Mouse (Mus musculus) embryonic facial prominence, embryonic 11.5 days (tissue): Measurements from ENCODE around the gene 0610030E20Rik. TPM values are rescaled to one million over a fixed set of nuclear protein-coding genes. Genes with fewer than 3 reads are reported as not detected.

Experiments
- ATAC-seq: fragments of 200-750 bp; cut with Nextera tagmentation; replicated peaks from 2 replicates; pipeline ENCODE4 v1.8.0; 2017; ENCODE audit warnings: low read depth; ENCODE audit not compliant: insufficient number of reproducible peaks, low FRiP score, low TSS enrichment
- DNase-seq: peaks from one replicate; pipeline ENCODE4 v3.0.0-alpha.2; 2015; ENCODE audit warnings: low spot score
- H3K27ac ChIP-seq: fragments of 300-500 bp; sonication (generic); replicated peaks from 2 replicates; pipeline ENCODE4 v1.5.1; 2014; ENCODE audit warnings: mild to moderate bottlenecking, low read depth, low read length, control low read depth
- H3K27me3 ChIP-seq: fragments of 300-500 bp; sonication (generic); 2 replicates; pipeline ENCODE4 v1.6.1; 2014; ENCODE audit warnings: mild to moderate bottlenecking, low read length, moderate library complexity, mixed read lengths; ENCODE audit not compliant: control insufficient read depth, insufficient read depth
- H3K36me3 ChIP-seq: fragments of 300-500 bp; sonication (generic); replicated peaks from 2 replicates; pipeline ENCODE4 v1.6.1; 2014; ENCODE audit warnings: low read depth, mild to moderate bottlenecking, low read length, moderate library complexity, mixed read lengths; ENCODE audit not compliant: control insufficient read depth, insufficient read depth
- H3K4me1 ChIP-seq: fragments of 300-500 bp; sonication (generic); 2 replicates; pipeline ENCODE4 v1.6.1; 2014; ENCODE audit warnings: low read length, mixed read lengths; ENCODE audit not compliant: control insufficient read depth, insufficient read depth
- H3K4me2 ChIP-seq: fragments of 300-500 bp; sonication (generic); 2 replicates; pipeline ENCODE4 v1.6.1; 2014; ENCODE audit warnings: low read depth, mild to moderate bottlenecking, control low read depth, low read length, moderate library complexity
- H3K4me3 ChIP-seq: fragments of 300-500 bp; sonication (generic); 2 replicates; pipeline ENCODE4 v1.5.1; 2014; ENCODE audit warnings: low read depth, low read length, control low read depth
- H3K9ac ChIP-seq: fragments of 300-500 bp; sonication (generic); replicated peaks from 2 replicates; pipeline ENCODE4 v1.6.1; 2014; ENCODE audit warnings: mild to moderate bottlenecking, control low read depth, low read length
- H3K9me3 ChIP-seq: fragments of 300-500 bp; sonication (generic); replicated peaks from 2 replicates; pipeline ENCODE4 v1.6.1; 2016; ENCODE audit warnings: mild to moderate bottlenecking, low read length, inconsistent platforms, mixed read lengths; ENCODE audit not compliant: control insufficient read depth
- WGBS: fragments of 180-500 bp; shearing (Covaris S2); extraction: QIAGEN DNeasy Blood & Tissue Kit; methylation state at CpG from one replicate; pipeline ENCODE4 v1.1.7; 2014; 5-methylcytosine and 5-hydroxymethylcytosine counted together
- polyA plus RNA-seq: library from polyadenylated mRNA; unstranded; fragments of >200 nt; fragmentation: Nextera tagmentation; extraction: Ambion mirVana; gene quantifications from 2 replicates; pipeline ENCODE4 v1.2.1, GENCODE M21; 2014

Gene 0610030E20Rik
- polyA plus RNA-seq, 1 experiment from 2014 or later: 16.4 TPM

DNA sequence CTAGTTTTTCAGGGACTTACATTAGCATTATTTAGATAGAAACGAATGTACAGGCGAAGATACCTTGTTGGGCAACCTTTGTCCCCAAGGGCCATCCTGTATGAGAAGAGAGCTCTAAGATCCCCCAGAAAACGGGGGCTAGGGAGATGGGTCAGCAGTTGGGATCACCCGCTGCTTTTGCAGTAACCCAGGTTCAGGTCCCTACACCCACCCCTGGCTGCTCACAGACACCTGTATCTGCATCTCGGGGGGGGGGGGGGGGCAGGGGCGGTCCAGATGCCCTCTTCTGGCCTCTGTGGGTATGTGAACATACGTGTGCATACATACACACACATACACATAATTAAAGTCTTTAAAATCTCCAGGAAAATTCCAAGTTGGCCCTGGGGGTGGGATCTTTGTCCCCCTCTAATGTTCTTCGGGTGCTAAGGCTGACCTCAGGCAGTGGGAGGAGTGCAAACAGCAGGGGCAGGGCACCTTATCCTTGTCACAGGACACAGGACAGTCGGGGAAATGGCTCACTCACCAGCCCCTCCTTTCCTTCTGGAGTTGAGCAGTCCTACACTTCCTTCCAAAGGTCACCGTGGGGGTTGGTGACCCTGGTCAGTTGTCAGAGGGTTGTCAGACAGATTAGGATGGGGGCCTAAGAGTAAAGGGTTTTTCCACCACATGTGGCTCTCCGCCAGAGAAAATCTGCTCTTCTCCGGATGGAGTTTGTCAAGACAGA, 43.8 kb downstream of the 0610030E20Rik start:
- H3K4me3 ChIP-seq: peak overlapping the region; percentile 51; the same call in 1 of the 2 replicates
- 15% methylated on average over 11 of the region's 12 CpGs for WGBS
- DNase-seq (peak; percentile 18), ATAC-seq (peak; percentile 42; the same call in 1 of the 2 replicates)
- no peaks in the 10 kb centered on the region for H3K9me3 ChIP-seq
- no peak overlapping the region for H3K27ac ChIP-seq
- no peaks in the 10 kb centered on the region for H3K36me3 ChIP-seq
- H3K9ac ChIP-seq: peak overlapping the region; percentile 72
- H3K27me3 ChIP-seq: no peaks in the 10 kb centered on the region
- H3K4me1 ChIP-seq: no peaks in the 10 kb centered on the region
- peak overlapping the region; percentile 75; the same call in 1 of the 2 replicates for H3K4me2 ChIP-seq

- Histone ChIP-seq H3K9me3 (no peaks in the 10 kb centered on the region), H3K9ac (no peak overlapping the region), H3K4me1 (no peaks in the 10 kb centered on the region), H3K27me3 (no peaks in the 10 kb centered on the region), H3K27ac (no peak overlapping the region), H3K36me3 (no peaks in the 10 kb centered on the region), H3K4me3 (no peak overlapping the region), H3K4me2 (no peak overlapping the region)
- ATAC-seq: no peak
- DNase-seq: no peak
- 79% methylated on average over 5 of the region's 5 CpGs for WGBS
Measured at GRCm38 (mm10) chr6:72392341-72392740, 45.2 kb downstream of the 0610030E20Rik start.

GRCm38 (mm10) chr6:72396837-72397251, 49.7 kb downstream of the 0610030E20Rik start:
- H3K4me1 ChIP-seq: no peaks in the 10 kb centered on the region
- no peak overlapping the region for H3K4me3 ChIP-seq
- no peak overlapping the region for H3K9ac ChIP-seq
- no peaks in the 10 kb centered on the region for H3K9me3 ChIP-seq
- no peak overlapping the region for H3K4me2 ChIP-seq
- ATAC-seq (no peak), DNase-seq (no peak)
- 79% methylated on average over 10 of the region's 10 CpGs for WGBS
- no peak overlapping the region for H3K27ac ChIP-seq
- H3K36me3 ChIP-seq: no peaks in the 10 kb centered on the region
- no peaks in the 10 kb centered on the region for H3K27me3 ChIP-seq

- Histone ChIP-seq H3K36me3 (no peaks in the 10 kb centered on the region), H3K27me3 (no peaks in the 10 kb centered on the region), H3K4me1 (no peaks in the 10 kb centered on the region), H3K9ac (no peak overlapping the region), H3K27ac (no peak overlapping the region), H3K4me3 (no peak overlapping the region), H3K9me3 (no peaks in the 10 kb centered on the region), H3K4me2 (no peak overlapping the region)
- ATAC-seq (no peak), DNase-seq (no peak)
- WGBS: 40% methylated on average over 2 of the region's 2 CpGs
Measured at GRCm38 (mm10) chr6:72399967-72400366, 52.9 kb downstream of the 0610030E20Rik start.

GRCm38 (mm10) chr6:72401875-72402274, 54.8 kb downstream of the 0610030E20Rik start:
- Histone ChIP-seq H3K9me3 (no peaks in the 10 kb centered on the region), H3K4me2 (no peak overlapping the region), H3K9ac (no peak overlapping the region), H3K4me1 (no peaks in the 10 kb centered on the region), H3K27ac (no peak overlapping the region), H3K4me3 (no peak overlapping the region), H3K27me3 (no peaks in the 10 kb centered on the region), H3K36me3 (no peaks in the 10 kb centered on the region)
- peak; percentile 79 for DNase-seq
- ATAC-seq: no peak
- 20% methylated on average over 7 of the region's 7 CpGs for WGBS

Other genes starting within 250 kb of the 0610030E20Rik start
- 28.8 and 32.1 TPM in 2 replicates for gene St3gal5, start 249.7 kb upstream of the 0610030E20Rik start, polyA plus RNA-seq
- 10.2 and 11.3 TPM in 2 replicates for gene Atoh8, start 111.7 kb upstream of the 0610030E20Rik start, polyA plus RNA-seq
- gene Sftpb, start 42.7 kb upstream of the 0610030E20Rik start, polyA plus RNA-seq: not detected in 2 replicates
- gene Usp39, start 2.1 kb upstream of the 0610030E20Rik start, polyA plus RNA-seq: 107 and 111 TPM in 2 replicates
- gene Tmem150a, start 8.1 kb downstream of the 0610030E20Rik start, polyA plus RNA-seq: 7.9 and 9.0 TPM in 2 replicates
- 95.1 and 96.7 TPM in 2 replicates for gene Rnf181, start 19.6 kb downstream of the 0610030E20Rik start, polyA plus RNA-seq
- 13.5 and 15.8 TPM in 2 replicates for gene Vamp5, start 33.2 kb downstream of the 0610030E20Rik start, polyA plus RNA-seq
- 69.6 and 75.6 TPM in 2 replicates for gene Vamp8, start 43.4 kb downstream of the 0610030E20Rik start, polyA plus RNA-seq
- gene Ggcx, start 67.0 kb downstream of the 0610030E20Rik start, polyA plus RNA-seq: 12.4 and 15.7 TPM in 2 replicates
- 503 and 527 TPM in 2 replicates for gene Mat2a, start 92.2 kb downstream of the 0610030E20Rik start, polyA plus RNA-seq
- gene Sh2d6, start 174.4 kb downstream of the 0610030E20Rik start, polyA plus RNA-seq: not detected in 2 replicates
- 17.5 and 20.8 TPM in 2 replicates for gene Capg, start 197.1 kb downstream of the 0610030E20Rik start, polyA plus RNA-seq